Mouse (Mus musculus) midbrain, embryonic 12.5 days (tissue): ENCODE data around the gene Pbxip1. TPM values are rescaled to one million over a fixed set of nuclear protein-coding genes. Genes with fewer than 3 reads are reported as not detected.

Experiments used
- ATAC-seq: fragments of 200-750 bp; cut with Nextera tagmentation; 2 replicates; pipeline ENCODE4 v1.8.0; 2017; ENCODE audit warnings: low read depth, moderate TSS enrichment, moderate library complexity; ENCODE audit not compliant: low FRiP score
- H3K27ac ChIP-seq: fragments of 300-500 bp; sonication (generic); replicated peaks from 2 replicates; pipeline ENCODE4 v1.5.1; 2016; ENCODE audit warnings: mild to moderate bottlenecking
- H3K27me3 ChIP-seq: fragments of 300-500 bp; sonication (generic); 2 replicates; pipeline ENCODE4 v1.6.1; 2016; ENCODE audit warnings: mild to moderate bottlenecking
- H3K36me3 ChIP-seq: fragments of 300-500 bp; sonication (generic); 2 replicates; pipeline ENCODE4 v1.6.1; 2016
- H3K4me1 ChIP-seq: fragments of 300-500 bp; sonication (generic); 2 replicates; pipeline ENCODE4 v1.6.1; 2016
- H3K4me2 ChIP-seq: fragments of 300-500 bp; sonication (generic); replicated peaks from 2 replicates; pipeline ENCODE4 v1.6.1; 2016; ENCODE audit warnings: mild to moderate bottlenecking, moderate library complexity
- H3K4me3 ChIP-seq: fragments of 300-500 bp; sonication (generic); 2 replicates; pipeline ENCODE4 v1.5.1; 2016; ENCODE audit warnings: mild to moderate bottlenecking
- H3K9ac ChIP-seq: fragments of 300-500 bp; sonication (generic); replicated peaks from 2 replicates; pipeline ENCODE4 v1.6.1; 2016; ENCODE audit warnings: mild to moderate bottlenecking, moderate library complexity
- H3K9me3 ChIP-seq: fragments of 300-500 bp; sonication (generic); 2 replicates; pipeline ENCODE4 v1.6.1; 2016; ENCODE audit warnings: mild to moderate bottlenecking
- WGBS: fragments of 180-500 bp; shearing (Covaris S2); methylation state at CpG from one replicate; pipeline ENCODE4 v1.1.7; 2016; 5-methylcytosine and 5-hydroxymethylcytosine counted together
- polyA plus RNA-seq: library from polyadenylated mRNA; unstranded; fragments of >200 nt; fragmentation: Nextera tagmentation; extraction: Ambion mirVana; gene quantifications from 2 replicates; pipeline ENCODE4 v1.2.1, GENCODE M21; 2016

Pbxip1 gene
- polyA plus RNA-seq, result 16.1 and 17.9 TPM in 2 replicates

DNA sequence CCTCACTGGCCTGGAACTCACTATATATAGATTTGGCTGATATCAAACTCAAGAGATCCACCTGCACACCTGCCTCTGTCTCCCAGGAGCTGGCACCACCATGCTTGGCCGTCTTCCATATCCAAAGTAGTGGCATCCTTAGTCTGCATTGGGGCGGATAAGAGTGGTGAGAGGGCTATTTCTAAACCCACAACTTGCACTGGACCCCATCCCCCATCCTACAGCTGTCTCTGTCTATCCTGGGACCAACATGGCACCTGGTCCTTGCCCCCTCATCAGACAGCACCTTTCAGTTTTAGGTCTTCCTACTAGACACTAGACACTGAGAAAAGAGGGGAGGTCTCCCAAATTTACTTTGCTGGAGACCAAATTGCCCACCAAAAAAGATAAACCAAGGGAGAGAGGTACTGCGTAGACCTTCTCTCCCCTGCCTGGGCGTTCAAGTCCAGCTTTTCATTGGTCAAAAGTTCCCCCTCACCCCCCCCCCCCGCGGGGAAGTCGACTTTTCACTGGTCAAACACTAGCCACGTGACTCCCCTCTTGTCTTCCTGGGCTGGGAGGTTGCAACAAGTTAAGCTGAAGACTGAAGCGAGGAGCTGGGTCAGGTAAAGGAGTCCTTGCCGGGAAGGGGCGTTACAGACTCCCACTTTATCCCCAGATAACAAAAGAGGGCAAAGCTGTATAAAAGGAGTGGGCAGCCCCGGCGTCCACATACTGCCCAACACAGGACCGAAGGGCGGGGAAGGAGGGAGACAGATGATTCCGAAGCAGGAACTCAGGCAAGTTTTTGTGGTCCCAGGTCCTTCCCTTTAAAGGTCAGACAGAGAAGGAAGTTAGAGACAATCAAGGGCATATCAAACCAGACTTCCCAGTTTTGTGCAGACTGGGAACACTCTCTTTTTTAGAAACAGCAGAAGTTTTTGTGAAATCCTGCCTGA is at the start of gene Pbxip1:
Gene Pbxip1, plus strand, starts transcription at position 531 of the 938 bp plus-strand sequence.
- Histone ChIP-seq H3K9ac (peak within 1 kb of the TSS; percentile 50), H3K4me1 (peaks cover 24% of the 10 kb centered on the region), H3K27ac (0 out of 2 replicates have a peak within 1 kb of the TSS, but pooled peaks have one; percentile 15), H3K9me3 (no peaks in the 10 kb centered on the region), H3K4me2 (peak within 1 kb of the TSS; percentile 61), H3K36me3 (peaks cover 24% of the 10 kb centered on the region), H3K27me3 (no peaks in the 10 kb centered on the region), H3K4me3 (peak within 1 kb of the TSS; percentile 45)
- ATAC-seq, result peak; percentile 76
- WGBS, result 4% methylated on average over 16 of the region's 16 CpGs

- WGBS, result 83% methylated on average over 11 of the region's 11 CpGs
- no peak overlapping the region for H3K4me2 ChIP-seq
- no peaks in the 10 kb centered on the region for H3K36me3 ChIP-seq
- peaks cover 39% of the 10 kb centered on the region for H3K4me1 ChIP-seq
- H3K27me3 ChIP-seq, result peaks cover 34% of the 10 kb centered on the region
- no peak for ATAC-seq
- no peaks in the 10 kb centered on the region for H3K9me3 ChIP-seq
- H3K4me3 ChIP-seq, result no peak overlapping the region
- H3K9ac ChIP-seq, result no peak overlapping the region; the same call in 1 of the 2 replicates
- no peak overlapping the region for H3K27ac ChIP-seq
Measured at GRCm38 (mm10) chr3:89387632-89388031, 48.9 kb upstream of the Pbxip1 start.

DNA sequence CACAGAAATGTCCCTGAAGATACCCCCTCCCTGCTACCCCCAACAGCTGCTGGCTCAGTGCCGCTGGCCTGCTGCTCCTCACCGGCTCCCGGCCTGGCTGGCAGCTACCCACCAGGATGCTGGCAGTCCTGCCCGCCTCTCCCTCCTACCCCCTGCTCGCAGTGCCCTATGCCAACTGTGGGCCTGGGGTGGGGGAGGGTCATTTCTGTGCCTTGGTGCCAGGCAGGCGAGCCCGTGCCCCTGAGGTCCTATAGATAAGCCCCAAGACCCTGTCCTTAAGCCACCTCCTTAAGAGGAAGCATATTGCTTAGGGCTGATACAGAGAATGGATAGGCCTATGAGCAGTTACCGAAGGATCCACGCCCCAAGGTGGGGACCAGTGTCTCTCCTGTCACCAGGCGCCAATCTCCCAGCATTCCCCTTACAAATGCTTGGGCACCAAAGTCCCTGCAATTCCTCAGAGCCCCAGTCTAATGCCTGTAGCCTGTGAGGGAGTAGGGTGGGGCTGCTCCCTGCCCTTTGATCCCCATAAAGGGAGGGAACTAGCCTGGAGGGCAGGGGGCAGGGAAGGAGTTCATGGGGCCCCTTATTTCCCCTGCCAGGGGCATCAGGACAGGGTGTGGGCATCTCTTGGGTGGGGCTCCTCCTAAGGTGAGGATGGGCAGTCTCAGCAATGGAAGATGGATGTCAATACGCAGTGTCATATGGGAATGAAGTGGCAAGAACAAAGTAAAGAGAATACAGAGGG is 48.2 kb upstream of the Pbxip1 start:
- no peak for ATAC-seq
- 81% methylated on average over 11 of the region's 11 CpGs for WGBS
- Histone ChIP-seq H3K9ac (no peak overlapping the region), H3K4me2 (no peak overlapping the region), H3K27me3 (peaks cover 40% of the 10 kb centered on the region), H3K36me3 (no peaks in the 10 kb centered on the region), H3K9me3 (no peaks in the 10 kb centered on the region), H3K27ac (no peak overlapping the region), H3K4me1 (peaks cover 46% of the 10 kb centered on the region), H3K4me3 (no peak overlapping the region)

DNA sequence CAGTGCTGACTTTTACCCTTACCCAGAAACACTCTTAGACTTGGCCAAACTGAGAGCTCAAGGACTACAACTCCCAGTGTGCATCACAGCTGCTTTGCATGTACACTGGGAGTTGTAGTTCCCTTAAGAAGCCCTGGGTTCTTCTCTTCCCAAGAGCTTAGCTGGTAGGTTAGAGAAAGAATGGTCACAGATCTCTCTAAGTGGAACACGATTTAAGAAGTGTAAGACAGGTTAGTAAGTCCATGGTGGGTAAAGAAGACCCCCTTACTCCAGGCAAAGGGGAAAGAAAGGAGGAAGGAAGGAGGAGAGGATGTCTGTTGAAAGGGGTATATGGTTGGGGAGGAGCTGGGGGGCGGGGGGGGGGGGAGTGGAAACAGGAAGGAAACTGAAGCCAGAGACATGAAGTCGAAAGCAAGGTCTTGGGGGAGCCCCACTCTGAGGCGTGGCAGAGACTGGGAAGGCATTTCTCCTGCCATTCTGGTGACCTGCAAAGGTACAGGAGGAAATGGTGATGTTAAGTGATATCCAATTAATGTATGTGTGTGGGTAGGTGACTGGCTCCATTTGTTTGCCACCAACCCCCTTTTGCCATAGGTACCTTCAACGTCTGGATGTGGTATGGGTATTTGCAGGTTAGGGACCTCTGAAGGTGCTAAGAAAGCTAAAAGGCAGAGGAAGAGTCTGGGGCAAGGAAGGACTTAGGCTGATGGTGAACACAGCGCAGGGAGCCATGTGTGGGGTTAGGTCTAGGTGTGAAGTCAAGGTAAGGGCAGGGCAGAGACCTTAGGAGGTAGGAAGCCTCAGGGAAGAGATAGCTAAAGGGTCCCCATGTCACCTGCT is 47.4 kb upstream of the Pbxip1 start:
- H3K4me1 ChIP-seq, result peaks cover 51% of the 10 kb centered on the region
- H3K36me3 ChIP-seq, result no peaks in the 10 kb centered on the region
- peaks cover 40% of the 10 kb centered on the region for H3K27me3 ChIP-seq
- H3K4me3 ChIP-seq, result no peak overlapping the region
- H3K27ac ChIP-seq, result no peak overlapping the region
- WGBS, result 75% methylated on average over 5 of the region's 6 CpGs
- H3K9ac ChIP-seq, result no peak overlapping the region
- H3K9me3 ChIP-seq, result no peaks in the 10 kb centered on the region
- no peak for ATAC-seq
- no peak overlapping the region for H3K4me2 ChIP-seq

- no peak for ATAC-seq
- no peaks in the 10 kb centered on the region for H3K9me3 ChIP-seq
- H3K4me3 ChIP-seq, result no peak overlapping the region
- no peaks in the 10 kb centered on the region for H3K36me3 ChIP-seq
- peaks cover 40% of the 10 kb centered on the region for H3K27me3 ChIP-seq
- no peak overlapping the region for H3K27ac ChIP-seq
- H3K9ac ChIP-seq, result no peak overlapping the region
- 68% methylated on average over 3 of the region's 5 CpGs for WGBS
- H3K4me2 ChIP-seq, result no peak overlapping the region
- H3K4me1 ChIP-seq, result peaks cover 51% of the 10 kb centered on the region
Measured at GRCm38 (mm10) chr3:89390111-89390515, 46.4 kb upstream of the Pbxip1 start.

DNA sequence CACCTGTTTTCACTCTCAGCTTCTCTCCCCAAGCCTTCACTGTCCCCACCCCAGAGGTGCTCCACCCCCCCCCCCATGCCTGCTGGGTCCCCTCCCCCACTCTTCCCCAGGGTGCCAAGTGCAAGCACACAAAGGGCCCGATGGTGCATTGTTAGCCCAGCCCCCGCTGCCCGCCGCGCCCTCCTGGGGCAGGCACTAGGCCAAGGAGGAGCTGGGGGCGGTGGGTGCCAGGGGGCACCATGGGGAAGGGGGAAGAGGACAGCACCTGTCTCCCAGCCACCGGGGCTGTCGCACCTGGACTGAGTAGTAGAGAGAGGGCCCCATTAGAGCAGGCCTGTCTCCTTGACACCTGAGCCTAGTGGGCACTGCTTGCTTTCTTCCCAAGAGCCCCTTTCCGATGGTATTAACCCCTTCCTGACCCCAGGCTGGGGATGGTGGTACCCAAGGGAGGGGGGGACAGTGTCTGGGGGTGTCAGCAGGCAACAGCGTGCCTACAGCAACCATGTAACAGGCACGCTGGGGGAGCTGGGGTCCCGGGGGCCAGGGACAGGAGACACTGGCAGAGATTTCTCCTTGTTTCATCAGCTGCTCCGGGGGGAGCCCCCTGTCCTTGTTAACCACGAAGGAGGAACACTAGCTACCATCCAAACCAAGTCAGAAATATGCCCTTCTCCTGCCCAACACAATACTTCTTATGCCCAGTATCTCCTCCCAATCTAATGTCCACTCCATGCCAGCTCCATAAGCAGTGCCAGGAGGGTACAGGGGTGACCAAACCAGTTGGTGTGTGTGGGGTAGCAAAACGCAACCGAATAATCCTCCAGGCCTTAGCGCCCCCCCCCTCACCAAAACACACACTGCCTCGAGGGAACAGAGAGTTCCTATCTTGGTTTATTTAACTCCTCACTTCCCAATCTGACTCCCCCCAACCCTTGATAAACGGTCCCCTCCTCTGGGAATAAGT is 45.5 kb upstream of the Pbxip1 start:
- H3K4me3 ChIP-seq, result peak overlapping the region; percentile 58
- H3K4me1 ChIP-seq, result peaks cover 59% of the 10 kb centered on the region
- H3K9me3 ChIP-seq, result no peaks in the 10 kb centered on the region
- peaks cover 46% of the 10 kb centered on the region for H3K27me3 ChIP-seq
- ATAC-seq, result no peak
- H3K27ac ChIP-seq, result no peak overlapping the region
- peak overlapping the region; percentile 65; the same call in 1 of the 2 replicates for H3K9ac ChIP-seq
- 15% methylated on average over 19 of the region's 19 CpGs for WGBS
- no peaks in the 10 kb centered on the region for H3K36me3 ChIP-seq
- peak overlapping the region; percentile 100 for H3K4me2 ChIP-seq

DNA sequence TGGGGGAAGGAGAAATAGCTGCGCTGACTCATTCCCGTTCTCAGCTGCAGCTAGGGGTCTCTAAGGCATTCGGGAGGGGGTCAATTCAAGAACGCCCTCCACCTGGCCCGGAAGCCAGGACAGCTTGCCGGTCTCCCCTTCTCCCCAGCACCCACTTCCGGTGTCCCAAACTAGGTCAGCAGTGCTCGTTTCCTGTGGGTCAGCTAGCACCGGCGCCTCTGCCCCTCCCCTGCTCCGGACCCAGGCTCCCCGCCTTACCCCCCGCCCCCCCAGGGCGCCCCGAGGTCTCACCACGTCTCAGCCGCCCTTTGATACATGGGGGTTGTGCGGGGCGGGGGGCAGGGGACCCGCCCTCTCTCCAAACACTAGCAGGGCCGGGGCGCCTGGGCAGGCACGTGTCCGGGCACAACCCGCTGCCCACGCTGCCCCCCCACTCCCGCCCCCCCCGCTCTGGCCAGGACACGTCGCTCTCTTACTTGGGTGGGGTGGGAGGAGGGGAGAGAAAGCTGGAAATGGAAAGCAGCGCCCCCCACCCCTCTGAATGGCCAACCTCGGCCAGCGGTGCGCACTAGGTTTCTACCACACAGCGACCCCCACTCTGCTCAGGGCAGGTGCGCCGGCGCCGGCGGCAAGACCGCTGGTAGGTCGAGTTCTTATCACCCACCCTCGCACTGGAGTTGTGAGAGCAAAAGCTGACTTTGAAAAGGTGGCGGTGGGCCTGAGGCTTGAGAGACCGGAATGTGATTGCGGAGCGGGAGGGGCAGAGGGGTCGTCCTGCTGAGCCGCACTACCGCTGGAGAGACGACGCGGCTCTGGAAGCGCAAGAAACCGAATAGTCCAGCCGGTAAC is 44.6 kb upstream of the Pbxip1 start:
- H3K9ac ChIP-seq, result peak overlapping the region; percentile 65
- peaks cover 49% of the 10 kb centered on the region for H3K27me3 ChIP-seq
- H3K36me3 ChIP-seq, result no peaks in the 10 kb centered on the region
- no peaks in the 10 kb centered on the region for H3K9me3 ChIP-seq
- ATAC-seq, result no peak
- no peak overlapping the region for H3K27ac ChIP-seq
- H3K4me3 ChIP-seq, result peak overlapping the region; percentile 58
- peaks cover 66% of the 10 kb centered on the region for H3K4me1 ChIP-seq
- under 1% methylated on average over 55 of the region's 56 CpGs for WGBS
- peak overlapping the region; percentile 100 for H3K4me2 ChIP-seq

DNA sequence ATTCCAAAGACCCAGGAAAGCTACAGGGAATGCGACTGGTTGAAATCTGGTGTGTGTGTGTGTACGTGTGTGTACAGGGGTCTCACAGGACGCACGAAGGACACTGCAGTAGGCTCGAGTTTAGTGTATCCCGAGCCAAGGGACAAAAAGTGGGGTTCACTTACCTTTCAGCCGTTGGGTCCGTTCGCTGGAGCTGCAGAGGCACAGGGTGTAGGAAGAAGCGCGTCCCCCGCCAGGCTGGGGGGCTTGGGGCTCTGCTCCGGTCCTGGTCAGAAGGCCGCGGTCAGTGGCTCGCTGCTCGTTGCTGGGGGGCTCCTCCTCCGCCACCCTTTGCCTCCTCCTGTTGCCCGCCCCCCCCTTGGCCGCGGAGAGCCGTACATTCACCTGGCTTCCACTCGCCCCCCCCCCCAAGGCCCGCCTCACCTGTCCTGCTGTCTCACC is 43.6 kb upstream of the Pbxip1 start:
- under 1% methylated on average over 21 of the region's 24 CpGs for WGBS
- 0 out of 2 replicates have a peak overlapping the region, but pooled peaks have one; percentile 31 for H3K9ac ChIP-seq
- no peaks in the 10 kb centered on the region for H3K36me3 ChIP-seq
- no peak overlapping the region for H3K27ac ChIP-seq
- H3K4me2 ChIP-seq, result peak overlapping the region; percentile 100
- H3K4me1 ChIP-seq, result peaks cover 64% of the 10 kb centered on the region
- H3K9me3 ChIP-seq, result no peaks in the 10 kb centered on the region
- H3K27me3 ChIP-seq, result peaks cover 46% of the 10 kb centered on the region
- H3K4me3 ChIP-seq, result peak overlapping the region; percentile 58
- no peak for ATAC-seq

DNA sequence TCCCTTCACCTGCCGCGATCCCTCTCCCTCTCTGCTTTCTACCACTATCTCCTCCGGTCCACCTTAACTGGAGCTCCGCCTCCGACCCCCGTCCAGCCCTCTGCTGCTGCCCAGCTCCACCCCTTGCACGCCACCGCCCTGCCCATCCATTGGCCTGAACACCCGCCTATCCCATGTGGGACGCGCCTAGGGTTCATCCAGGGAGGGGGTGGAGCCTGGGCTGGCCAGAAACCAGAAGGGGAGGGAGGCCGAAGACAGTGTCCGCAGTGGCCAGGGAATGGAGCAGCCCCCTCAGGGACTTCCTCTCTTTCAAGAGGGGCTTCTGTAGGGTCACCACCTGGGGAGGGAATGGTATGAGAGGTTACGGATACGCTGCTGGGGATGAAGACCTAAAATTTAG is 42.9 kb upstream of the Pbxip1 start:
- peak overlapping the region; percentile 50; the same call in 1 of the 2 replicates for H3K9ac ChIP-seq
- H3K4me1 ChIP-seq, result peaks cover 64% of the 10 kb centered on the region
- 0% methylated on average over 15 of the region's 15 CpGs for WGBS
- H3K9me3 ChIP-seq, result no peaks in the 10 kb centered on the region
- H3K36me3 ChIP-seq, result no peaks in the 10 kb centered on the region
- peak overlapping the region; percentile 70 for H3K27ac ChIP-seq
- H3K4me3 ChIP-seq, result peak overlapping the region; percentile 58
- H3K4me2 ChIP-seq, result peak overlapping the region; percentile 100
- peak; percentile 96 for ATAC-seq
- peaks cover 42% of the 10 kb centered on the region for H3K27me3 ChIP-seq
